Mouse (Mus musculus) heart, embryonic 16.5 days (tissue): ENCODE data around the gene Cobl. TPM values are rescaled to one million over a fixed set of nuclear protein-coding genes. Genes with fewer than 3 reads are reported as not detected.

Experiments used
- ATAC-seq: fragments of 200-750 bp; cut with Nextera tagmentation; replicated peaks from 2 replicates; pipeline ENCODE4 v1.8.0; 2017; ENCODE audit warnings: moderate number of reproducible peaks; ENCODE audit not compliant: insufficient read depth, low FRiP score; ENCODE audit errors: extremely low read depth
- H3K27ac ChIP-seq: fragments of 300-500 bp; sonication (generic); 2 replicates; pipeline ENCODE4 v1.5.1; 2014; ENCODE audit warnings: mild to moderate bottlenecking, low read length, control low read depth, moderate library complexity
- H3K27me3 ChIP-seq: fragments of 300-500 bp; sonication (generic); 2 replicates; pipeline ENCODE4 v1.6.1; 2014; ENCODE audit warnings: low read length, mixed read lengths; ENCODE audit not compliant: control insufficient read depth, insufficient read depth
- H3K36me3 ChIP-seq: fragments of 300-500 bp; sonication (generic); 2 replicates; pipeline ENCODE4 v1.6.1; 2014; ENCODE audit not compliant: control insufficient read depth, insufficient read depth
- H3K4me1 ChIP-seq: fragments of 300-500 bp; sonication (generic); 2 replicates; pipeline ENCODE4 v1.6.1; 2014; ENCODE audit warnings: low read length, mixed read lengths; ENCODE audit not compliant: control insufficient read depth, insufficient read depth
- H3K4me2 ChIP-seq: fragments of 300-500 bp; sonication (generic); 2 replicates; pipeline ENCODE4 v1.6.1; 2014; ENCODE audit warnings: low read depth, mild to moderate bottlenecking, control low read depth, low read length
- H3K4me3 ChIP-seq: fragments of 300-500 bp; sonication (generic); 2 replicates; pipeline ENCODE4 v1.5.1; 2014; ENCODE audit warnings: mild to moderate bottlenecking, control low read depth, low read length
- H3K9ac ChIP-seq: fragments of 300-500 bp; sonication (generic); 2 replicates; pipeline ENCODE4 v1.6.1; 2014; ENCODE audit warnings: low read length, control low read depth
- H3K9me3 ChIP-seq: fragments of 300-500 bp; sonication (generic); replicated peaks from 2 replicates; pipeline ENCODE4 v1.6.1; 2016; ENCODE audit warnings: low read length; ENCODE audit not compliant: control insufficient read depth
- WGBS: fragments of 180-500 bp; shearing (Covaris S2); extraction: QIAGEN DNeasy Blood & Tissue Kit; methylation state at CpG from one replicate; pipeline ENCODE4 v1.1.7; 2014; 5-methylcytosine and 5-hydroxymethylcytosine counted together
- polyA plus RNA-seq: library from polyadenylated mRNA; unstranded; fragments of >200 nt; fragmentation: Nextera tagmentation; extraction: Ambion mirVana; gene quantifications from 2 replicates; pipeline ENCODE4 v1.2.1, GENCODE M21; 2015

Gene Cobl
- polyA plus RNA-seq, 1 experiment from 2014 or later = 45.4 TPM

DNA sequence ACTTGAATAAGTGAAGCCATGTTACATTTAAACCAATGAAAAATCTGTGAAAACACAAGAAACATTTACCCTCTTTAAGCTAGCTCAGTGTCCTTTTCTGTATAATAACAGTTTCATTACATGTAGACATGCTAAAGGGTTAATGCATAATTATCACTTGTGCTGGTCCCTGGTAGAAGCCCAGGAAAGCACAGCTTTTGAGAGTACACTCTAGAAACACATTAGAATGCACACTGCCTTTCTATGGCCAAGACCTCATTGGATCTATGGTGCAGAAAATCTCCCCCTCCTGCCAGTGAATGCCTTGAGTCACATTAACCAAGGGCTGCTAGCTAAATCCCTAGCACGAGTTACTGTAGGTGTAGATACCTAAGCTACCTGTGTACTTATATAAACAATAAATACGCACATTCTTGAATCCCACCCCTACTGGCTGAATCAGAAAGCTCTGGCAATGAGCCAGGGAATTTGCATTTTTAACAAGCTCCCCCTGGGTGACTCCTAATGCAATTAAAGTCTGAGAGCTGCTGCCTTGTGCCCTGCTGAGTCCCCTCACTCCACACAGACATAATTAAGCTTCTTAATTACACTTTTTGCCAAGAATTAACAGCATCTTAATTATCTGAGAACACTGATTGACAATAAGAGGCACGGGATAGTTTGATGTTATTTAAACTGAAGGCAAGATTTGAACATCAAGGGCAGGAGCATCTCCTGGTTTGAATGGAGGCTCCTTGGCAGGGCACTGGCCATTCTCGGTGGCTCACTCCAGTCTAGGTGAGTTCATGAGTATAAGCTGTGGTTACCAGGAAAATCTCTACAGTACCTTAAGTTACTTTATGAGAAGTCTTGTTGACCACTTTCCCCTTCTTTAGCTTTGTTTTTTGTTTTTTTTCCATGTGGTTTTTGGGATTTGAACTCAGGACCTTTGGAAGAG lies 244.9 kb downstream of the Cobl start:
- no peak for ATAC-seq
- Histone ChIP-seq H3K9ac (no peak overlapping the region), H3K4me1 (no peaks in the 10 kb centered on the region), H3K4me3 (no peak overlapping the region), H3K9me3 (0 out of 2 replicates have a peak, but pooled peaks cover 2% of the 10 kb centered on the region), H3K4me2 (no peak overlapping the region), H3K36me3 (no peaks in the 10 kb centered on the region), H3K27me3 (no peaks in the 10 kb centered on the region), H3K27ac (no peak overlapping the region)
- WGBS = 58% methylated on average over 4 of the region's 4 CpGs

DNA sequence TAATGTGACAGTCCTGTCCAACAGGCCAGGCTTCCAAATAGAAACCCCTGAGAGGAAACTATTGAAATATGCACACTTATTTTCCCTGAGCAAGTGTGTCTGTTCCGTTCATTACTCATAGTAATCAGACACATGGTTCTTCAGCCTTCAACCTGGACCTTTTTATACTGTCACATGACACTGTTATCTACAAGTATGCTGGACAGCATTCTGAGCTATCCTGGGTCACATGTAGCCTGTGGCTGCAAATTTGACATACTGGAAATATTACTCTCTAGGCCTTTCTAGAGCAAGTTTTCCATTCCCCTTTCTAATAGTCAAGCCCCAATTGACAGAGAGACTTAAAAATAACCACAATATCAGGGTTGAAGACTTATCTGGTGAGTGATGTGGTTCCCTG lies 247.9 kb downstream of the Cobl start:
- 0 out of 2 replicates have a peak, but pooled peaks cover 2% of the 10 kb centered on the region for H3K9me3 ChIP-seq
- no peaks in the 10 kb centered on the region for H3K4me1 ChIP-seq
- no peaks in the 10 kb centered on the region for H3K36me3 ChIP-seq
- no peak overlapping the region for H3K27ac ChIP-seq
- H3K9ac ChIP-seq = no peak overlapping the region
- no peak for ATAC-seq
- H3K4me3 ChIP-seq = no peak overlapping the region
- no peaks in the 10 kb centered on the region for H3K27me3 ChIP-seq
- WGBS = 53% methylated on average over 1 of the region's 1 CpGs
- H3K4me2 ChIP-seq = no peak overlapping the region

DNA sequence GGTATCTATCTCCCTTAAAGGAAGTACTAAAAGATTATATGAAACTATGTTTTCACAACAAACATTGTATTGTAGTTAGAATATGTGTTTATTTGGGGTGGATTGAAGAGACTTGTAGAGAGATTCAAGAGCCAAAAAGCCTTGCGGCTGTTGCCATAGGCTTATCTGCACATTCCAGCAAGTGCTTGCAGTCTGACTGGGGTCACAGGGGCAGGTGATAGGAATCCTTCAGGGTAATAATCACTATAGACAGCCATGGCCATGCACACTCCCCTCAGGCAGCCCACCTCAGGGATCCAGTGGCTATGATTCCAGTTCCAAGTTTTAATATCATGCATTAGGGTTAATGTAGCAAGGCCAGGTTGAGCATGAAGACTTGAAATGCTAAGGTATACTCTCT lies 249.2 kb downstream of the Cobl start:
- Histone ChIP-seq H3K27me3 (no peaks in the 10 kb centered on the region), H3K4me3 (no peak overlapping the region), H3K9ac (no peak overlapping the region), H3K9me3 (no peaks in the 10 kb centered on the region), H3K36me3 (no peaks in the 10 kb centered on the region), H3K4me1 (no peaks in the 10 kb centered on the region), H3K27ac (no peak overlapping the region), H3K4me2 (no peak overlapping the region)
- no peak for ATAC-seq
- 61% methylated on average over 1 of the region's 1 CpGs for WGBS

DNA sequence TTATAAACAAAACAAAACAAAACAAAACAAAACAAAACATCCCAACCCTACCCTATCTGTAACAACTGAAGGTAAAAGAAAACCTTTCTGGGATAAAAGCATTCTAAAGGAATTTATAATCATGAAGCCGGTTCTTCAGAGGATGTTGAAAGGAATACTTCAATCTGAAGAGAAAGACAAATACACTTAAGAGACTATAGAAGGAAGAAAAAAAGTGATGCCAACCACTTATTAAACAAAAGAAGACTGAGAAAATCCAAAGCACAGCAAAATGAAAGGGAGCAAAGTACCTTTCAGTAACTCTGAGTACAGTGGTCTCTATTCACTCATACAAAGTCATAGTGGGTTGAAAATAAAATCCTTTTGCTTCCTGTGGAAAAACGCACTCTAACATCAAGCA lies 256.2 kb downstream of the Cobl start:
- Histone ChIP-seq H3K9ac (no peak overlapping the region), H3K4me2 (no peak overlapping the region), H3K36me3 (no peaks in the 10 kb centered on the region), H3K4me1 (peaks cover 11% of the 10 kb centered on the region), H3K9me3 (no peaks in the 10 kb centered on the region), H3K27me3 (no peaks in the 10 kb centered on the region), H3K27ac (no peak overlapping the region), H3K4me3 (no peak overlapping the region)
- 82% methylated on average over 2 of the region's 2 CpGs for WGBS
- no peak for ATAC-seq

DNA sequence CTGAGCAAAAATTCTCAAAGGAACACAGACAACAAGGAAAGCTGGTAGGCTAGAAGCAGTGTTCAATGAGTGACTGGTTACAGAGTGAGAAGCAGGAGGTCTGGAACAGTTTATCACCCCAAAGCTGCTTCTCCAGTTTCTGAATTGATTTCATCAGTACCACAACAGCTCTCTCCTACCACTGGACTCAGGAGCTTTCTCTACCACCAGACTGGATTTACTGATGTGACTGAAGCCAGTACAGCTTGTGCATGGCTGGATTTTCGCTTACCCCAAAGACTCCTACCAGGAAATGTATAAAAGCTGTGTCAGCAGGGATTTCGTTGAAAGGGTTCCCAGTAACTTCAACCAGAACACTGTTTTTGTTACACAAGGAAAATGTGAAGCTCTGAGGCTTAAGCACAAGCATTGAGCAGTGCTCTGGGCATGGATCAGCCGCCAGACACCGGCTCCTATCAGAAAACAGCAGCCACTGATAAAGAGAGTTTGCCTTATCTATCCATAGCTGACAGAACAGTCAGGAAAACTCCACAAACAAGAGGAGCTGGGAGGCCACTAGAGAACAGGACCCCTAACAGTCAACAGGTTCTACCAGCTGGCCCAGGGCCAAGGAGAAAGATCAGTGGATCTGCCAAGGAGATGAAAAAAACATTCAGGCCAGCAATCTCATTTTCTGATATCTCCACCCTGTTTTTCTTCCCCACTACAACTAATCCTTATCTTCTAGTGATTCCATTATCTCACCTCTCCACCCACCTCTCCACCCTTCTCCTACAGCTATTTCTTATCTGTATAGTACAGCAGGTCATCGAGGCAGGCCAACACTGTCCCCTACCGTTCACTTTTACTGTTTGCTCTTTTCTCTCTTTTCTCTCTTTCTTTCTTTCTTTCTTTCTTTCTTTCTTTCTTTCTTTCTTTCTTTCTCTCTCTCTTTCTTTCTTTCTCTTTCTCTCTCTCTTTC lies 259.3 kb downstream of the Cobl start:
- Histone ChIP-seq H3K9me3 (no peaks in the 10 kb centered on the region), H3K4me3 (no peak overlapping the region), H3K9ac (no peak overlapping the region), H3K4me2 (peak overlapping the region; percentile 10; the same call in 1 of the 2 replicates), H3K27me3 (no peaks in the 10 kb centered on the region), H3K36me3 (no peaks in the 10 kb centered on the region), H3K4me1 (peaks cover 11% of the 10 kb centered on the region), H3K27ac (peak overlapping the region; percentile 47)
- peak; percentile 87 for ATAC-seq
- 13% methylated on average over 6 of the region's 6 CpGs for WGBS

DNA sequence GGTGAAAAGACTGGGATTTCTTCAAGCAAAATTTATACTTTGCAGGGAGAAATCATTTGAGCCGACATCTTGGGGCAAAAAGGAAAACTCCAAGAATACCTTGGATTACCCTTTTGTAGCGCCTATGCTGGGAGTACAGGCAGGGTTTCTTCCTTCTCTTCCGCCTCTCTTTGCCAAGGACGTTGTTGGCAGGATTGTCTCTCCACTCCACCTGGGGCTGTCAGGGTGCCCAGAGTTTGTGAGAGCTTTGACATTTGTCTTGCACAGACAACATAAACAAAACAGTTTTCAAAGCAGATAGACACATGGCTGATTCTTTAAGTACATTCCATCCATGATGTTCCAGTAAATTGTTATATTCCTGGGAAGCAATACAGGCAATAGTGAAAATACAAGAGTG lies 265.3 kb downstream of the Cobl start:
- H3K4me3 ChIP-seq = no peak overlapping the region
- H3K36me3 ChIP-seq = no peaks in the 10 kb centered on the region
- no peak for ATAC-seq
- no peaks in the 10 kb centered on the region for H3K4me1 ChIP-seq
- H3K4me2 ChIP-seq = no peak overlapping the region
- WGBS = 78% methylated on average over 4 of the region's 4 CpGs
- no peak overlapping the region for H3K9ac ChIP-seq
- H3K27me3 ChIP-seq = no peaks in the 10 kb centered on the region
- H3K27ac ChIP-seq = no peak overlapping the region
- H3K9me3 ChIP-seq = no peaks in the 10 kb centered on the region

DNA sequence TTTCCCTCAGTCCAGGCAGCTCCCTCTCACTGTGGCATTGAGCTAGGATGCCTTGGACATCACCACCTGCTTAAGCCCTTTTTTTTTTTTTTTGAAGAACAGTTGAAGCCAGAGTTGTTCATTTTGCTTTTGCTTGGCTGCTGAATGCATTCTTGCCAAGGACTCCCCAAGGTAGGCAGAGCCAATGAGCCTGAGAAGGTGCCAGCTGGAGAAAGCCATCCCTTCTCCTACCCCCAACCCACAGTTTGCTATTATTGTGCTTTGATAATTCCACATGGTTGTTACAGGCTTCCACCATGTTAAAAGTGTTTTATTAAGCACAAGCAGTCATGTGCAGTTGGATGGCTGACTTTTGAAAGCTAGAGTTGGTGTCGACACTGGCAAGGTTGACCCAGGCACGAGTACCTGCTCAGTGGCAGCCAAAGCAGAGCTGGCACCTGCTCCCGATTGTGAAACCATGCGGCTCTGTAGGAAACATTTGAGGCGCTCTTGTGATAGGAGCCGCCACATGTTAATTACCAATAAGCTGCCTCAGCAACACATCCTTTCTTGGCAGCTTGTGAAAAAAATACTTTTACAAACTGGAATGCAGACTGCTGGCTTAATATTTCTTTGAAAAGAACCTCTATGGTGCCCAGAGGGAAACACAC lies 265.9 kb downstream of the Cobl start:
- no peaks in the 10 kb centered on the region for H3K36me3 ChIP-seq
- H3K9me3 ChIP-seq = no peaks in the 10 kb centered on the region
- H3K4me1 ChIP-seq = no peaks in the 10 kb centered on the region
- no peak overlapping the region for H3K9ac ChIP-seq
- no peak for ATAC-seq
- H3K4me2 ChIP-seq = no peak overlapping the region
- H3K4me3 ChIP-seq = no peak overlapping the region
- WGBS = 81% methylated on average over 6 of the region's 6 CpGs
- H3K27me3 ChIP-seq = no peaks in the 10 kb centered on the region
- H3K27ac ChIP-seq = no peak overlapping the region

DNA sequence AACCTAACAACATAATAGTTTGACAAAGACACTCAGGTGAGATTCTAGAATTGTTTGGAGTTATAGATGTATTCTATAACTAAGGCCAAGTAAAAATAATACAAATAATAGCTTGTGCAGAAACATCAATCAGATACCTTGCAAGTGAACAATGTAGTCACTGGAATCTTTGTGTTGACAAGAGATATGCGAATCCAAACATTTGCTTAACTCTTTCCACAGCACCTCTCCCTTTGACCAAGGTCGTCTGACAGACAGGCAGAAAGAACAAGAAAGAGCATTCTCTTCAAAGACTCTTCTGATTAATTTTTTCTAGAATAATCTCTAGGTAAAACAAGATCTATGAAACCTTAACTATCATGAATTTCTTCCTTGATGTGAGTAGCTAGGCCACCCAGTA lies 266.7 kb downstream of the Cobl start:
- 71% methylated on average over 2 of the region's 2 CpGs for WGBS
- no peak overlapping the region for H3K4me2 ChIP-seq
- H3K9ac ChIP-seq = no peak overlapping the region
- H3K27ac ChIP-seq = no peak overlapping the region
- H3K9me3 ChIP-seq = no peaks in the 10 kb centered on the region
- H3K36me3 ChIP-seq = no peaks in the 10 kb centered on the region
- H3K27me3 ChIP-seq = no peaks in the 10 kb centered on the region
- H3K4me1 ChIP-seq = no peaks in the 10 kb centered on the region
- H3K4me3 ChIP-seq = no peak overlapping the region
- no peak for ATAC-seq
